Mouse (Mus musculus): Measurements from ENCODE around the gene Elf3. TPM values are rescaled to one million over a fixed set of nuclear protein-coding genes. Genes with fewer than 3 reads are reported as not detected.

Elf3 gene
- total and polyA plus RNA-seq, 3 experiments, result 14.6 to 52.1 (median 28.6) TPM

DNA sequence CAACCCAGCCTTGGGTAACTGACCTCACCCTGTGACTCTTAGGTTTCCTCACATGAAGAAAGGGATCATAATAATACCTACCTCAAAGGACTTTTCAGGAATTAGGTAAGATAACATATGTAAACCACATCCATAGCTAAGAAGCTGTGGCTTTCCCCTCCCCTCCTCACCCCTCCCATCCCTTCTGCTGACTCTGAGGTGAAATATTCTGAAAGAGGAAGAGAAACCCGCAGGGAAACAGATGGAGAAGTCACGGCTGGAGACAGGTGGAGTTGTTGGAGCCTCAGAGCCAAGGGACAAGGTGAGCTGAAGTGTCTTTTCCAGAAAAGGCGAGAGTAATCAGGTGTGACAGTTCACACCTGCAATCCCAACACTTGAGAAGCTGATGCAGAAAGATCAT, 34.2 kb downstream of the Elf3 start (continued):
- TF ChIP-seq MEF2A (IDR thresholded peaks at IDR 0.05; ENCODE audit: borderline replicate concordance, low read depth, low read length) (peak; percentile 77; the same call in 1 of the 2 replicates), NRF1 (IDR thresholded peaks at IDR 0.05; ENCODE audit: low read depth, low read length) (no peak), CHD2 (IDR thresholded peaks at IDR 0.05; ENCODE audit: low read length) (no peak; the same call in 1 of the 2 replicates), JUN (IDR thresholded peaks at IDR 0.05; ENCODE audit: insufficient read depth, low read depth, low read length) (no peak), ZC3H11A (IDR thresholded peaks at IDR 0.05; ENCODE audit: low read depth, low read length) (no peak)

DNA sequence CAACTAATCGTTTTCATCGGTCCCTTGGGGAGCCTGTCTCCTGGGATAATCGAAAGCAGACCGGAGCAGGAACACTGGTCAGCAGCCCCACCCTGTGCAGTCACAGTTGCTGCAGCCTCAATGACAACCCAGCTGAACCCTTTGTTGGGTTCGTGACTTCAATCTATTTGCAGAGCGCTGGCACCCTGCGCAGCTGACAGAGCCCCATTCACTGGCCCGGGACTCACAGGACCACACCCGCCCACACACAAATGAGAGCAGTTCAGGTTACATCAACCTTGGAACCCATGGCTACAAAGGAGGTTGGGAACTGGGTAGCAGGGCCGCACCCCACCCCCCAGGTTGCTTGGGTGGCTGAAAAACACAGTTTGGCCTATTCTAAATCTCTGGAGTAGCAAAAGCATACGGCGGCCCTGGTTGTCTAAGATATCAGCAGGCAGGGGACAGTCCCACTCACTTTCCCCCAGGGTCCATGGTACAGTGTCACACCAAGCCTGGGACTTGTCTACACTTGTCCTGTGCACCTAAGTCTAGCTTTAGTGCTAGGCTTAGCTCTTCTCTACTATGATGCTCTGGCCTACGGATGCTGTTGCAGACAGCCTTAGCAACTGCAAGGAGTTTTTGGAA, 40.6 kb downstream of the Elf3 start:
- H3K4me3 ChIP-seq (replicated peaks in 1 of 3; ENCODE audit: low read depth in 2 of 3, low read length in 2 of 3, poor library complexity in 1 of 3), result peak overlapping the region in 1 of 3 experiments; percentile 22
- in situ Hi-C loops (cut with MboI; ENCODE audit: low pct_ligation_motif_present, low pct_unique_long_range_greater_than_20kb, low sequenced_read_pairs) (no loop called here), dilution Hi-C loops (cut with MboI; ENCODE audit: extremely low pct_ligation_motif_present, extremely low pct_unique_long_range_greater_than_20kb, low sequenced_read_pairs) (no loop called here)
- peaks cover 2% of the 10 kb centered on the region for H3K9me3 ChIP-seq (replicated peaks; ENCODE audit: low read length)
- H3K4me1 ChIP-seq (ENCODE audit: control insufficient read depth in 1 of 2, insufficient read depth in 2 of 2), result peaks cover 11 to 49% of the 10 kb centered on the region in 2 experiments
- H3K36me3 ChIP-seq (replicated peaks in 1 of 2; ENCODE audit: control insufficient read depth in 1 of 2, insufficient read depth in 1 of 2, low read length in 1 of 2), result no peaks in the 10 kb centered on the region
- H3K4me2 ChIP-seq (ENCODE audit: insufficient read depth, low read depth, poor library complexity, severe bottlenecking), result peak overlapping the region; percentile 88
- H3K9ac ChIP-seq (ENCODE audit: insufficient read depth, low read depth), result peak overlapping the region; percentile 35; the same call in 1 of the 2 replicates
- H3K27ac ChIP-seq (ENCODE audit: insufficient read depth, low read depth), result peak overlapping the region; percentile 95
- peak; percentile 90 for DNase-seq (ENCODE audit: extremely low read depth)
- H3K79me2 ChIP-seq (replicated peaks; ENCODE audit: control insufficient read depth, extremely low read depth, insufficient read depth, poor library complexity, severe bottlenecking), result no peaks in the 10 kb centered on the region
- H3K27me3 ChIP-seq (replicated peaks), result no peaks in the 10 kb centered on the region
- no peak; the same call in 1 of the 2 replicates for TF ChIP-seq NELFE (IDR thresholded peaks at IDR 0.05; ENCODE audit: low read depth, low read length)
- no peak; the same call in 1 of the 2 replicates for TF ChIP-seq RAD21 (IDR thresholded peaks at IDR 0.05; ENCODE audit: low read depth, low read length)
- TF ChIP-seq TBP (conservative IDR thresholded peaks at IDR 0.05; ENCODE audit: low read depth, low read length), result no peak
- no peak for TF ChIP-seq E2F4 (IDR thresholded peaks at IDR 0.05; ENCODE audit: insufficient replicate concordance, low read depth, low read length)
- peak; percentile 59; the same call in 1 of the 2 replicates for TF ChIP-seq MYC (IDR thresholded peaks at IDR 0.05; ENCODE audit: low read depth, low read length)
- TF ChIP-seq GABPA (IDR thresholded peaks at IDR 0.05; ENCODE audit: insufficient replicate concordance, low read depth, low read length), result no peak
- TF ChIP-seq EP300 (IDR thresholded peaks at IDR 0.05; ENCODE audit: low read length), result peak; percentile 79
- TF ChIP-seq BHLHE40 (IDR thresholded peaks at IDR 0.05; ENCODE audit: low read depth, low read length), result peak; percentile 90
- TF ChIP-seq TCF12 (IDR thresholded peaks at IDR 0.05; ENCODE audit: low read depth, low read length), result peak; percentile 63; the same call in 1 of the 2 replicates
- TF ChIP-seq ETS1 (conservative IDR thresholded peaks at IDR 0.05; ENCODE audit: low read depth, low read length), result peak; percentile 72
- peak; percentile 71 for TF ChIP-seq RCOR1 (conservative IDR thresholded peaks at IDR 0.05; ENCODE audit: low read depth, low read length)
- 0 out of 2 replicates have a peak, but pooled peaks have one; percentile 50 for TF ChIP-seq MAFK (IDR thresholded peaks at IDR 0.05; ENCODE audit: insufficient replicate concordance, low read length)
- peak; percentile 66; the same call in 1 of the 2 replicates for TF ChIP-seq SIN3A (IDR thresholded peaks at IDR 0.05; ENCODE audit: low read length)
- TF ChIP-seq CHD2 (IDR thresholded peaks at IDR 0.05; ENCODE audit: low read length), result peak; percentile 83
- TF ChIP-seq ZMIZ1 (IDR thresholded peaks at IDR 0.05; ENCODE audit: low read depth, low read length), result no peak
- 0 out of 2 replicates have a peak, but pooled peaks have one; percentile 36 for TF ChIP-seq KAT2A (IDR thresholded peaks at IDR 0.05; ENCODE audit: insufficient replicate concordance, low read length)
- TF ChIP-seq JUND (conservative IDR thresholded peaks at IDR 0.05; ENCODE audit: low read depth, low read length), result 0 out of 2 replicates have a peak, but pooled peaks have one; percentile 30
- TF ChIP-seq POLR2AphosphoS2 (IDR thresholded peaks at IDR 0.05; ENCODE audit: low read depth, low read length), result no peak
- no peak for TF ChIP-seq PAX5 (IDR thresholded peaks at IDR 0.05; ENCODE audit: low read length)
- TF ChIP-seq MAX (IDR thresholded peaks at IDR 0.05; ENCODE audit: low read length), result peak; percentile 56; the same call in 1 of the 2 replicates
- TF ChIP-seq CHD1 (IDR thresholded peaks at IDR 0.05; ENCODE audit: low read depth, low read length), result peak; percentile 99
- TF ChIP-seq POLR2A (IDR thresholded peaks at IDR 0.05; ENCODE audit: low read depth, low read length), result no peak
- peak; percentile 88; the same call in 1 of the 2 replicates for TF ChIP-seq MAZ (IDR thresholded peaks at IDR 0.05; ENCODE audit: low read depth, low read length)
- TF ChIP-seq NRF1 (IDR thresholded peaks at IDR 0.05; ENCODE audit: low read depth, low read length), result peak; percentile 62
- TF ChIP-seq ZNF384 (IDR thresholded peaks at IDR 0.05; ENCODE audit: low read depth, low read length), result no peak; the same call in 1 of the 2 replicates
- peak; percentile 18; the same call in 1 of the 2 replicates for TF ChIP-seq ZKSCAN1 (IDR thresholded peaks at IDR 0.05; ENCODE audit: borderline replicate concordance, low read depth, low read length)
- TF ChIP-seq ELF1 (IDR thresholded peaks at IDR 0.05; ENCODE audit: low read depth, low read length), result peak; percentile 40
- no peak for TF ChIP-seq USF1 (IDR thresholded peaks at IDR 0.05; ENCODE audit: low read depth, low read length)
- peak; percentile 51 for TF ChIP-seq HCFC1 (IDR thresholded peaks at IDR 0.05; ENCODE audit: low read depth, low read length)
- no peak for TF ChIP-seq ZC3H11A (IDR thresholded peaks at IDR 0.05; ENCODE audit: low read depth, low read length)
- TF ChIP-seq MEF2A (IDR thresholded peaks at IDR 0.05; ENCODE audit: borderline replicate concordance, low read depth, low read length), result peak; percentile 87
- TF ChIP-seq MXI1 (IDR thresholded peaks at IDR 0.05; ENCODE audit: low read depth, low read length), result peak; percentile 81
- peak; percentile 87 for TF ChIP-seq IRF4 (IDR thresholded peaks at IDR 0.05; ENCODE audit: low read depth, low read length)
- TF ChIP-seq SMC3 (IDR thresholded peaks at IDR 0.05; ENCODE audit: low read depth, low read length), result peak; percentile 33

All from CH12.LX (cell line).